Mouse (Mus musculus): ENCODE results near the gene 4930503B20Rik.

The 4930503B20Rik gene

GRCm38 (mm10) chr3:146599198-146599900, 51.8 kb downstream of the 4930503B20Rik start:
- DNase-seq (ENCODE audit: low spot score in 2 of 2), result no peak

- no peak for DNase-seq (ENCODE audit: low spot score in 2 of 2)
These were observed 52.7 kb downstream of the 4930503B20Rik start for GRCm38 (mm10) chr3:146598411-146598810.

GRCm38 (mm10) chr3:146596864-146597263, 54.3 kb downstream of the 4930503B20Rik start:
- no peak for DNase-seq (ENCODE audit: low spot score in 2 of 2)

- DNase-seq (ENCODE audit: low spot score in 2 of 2), result no peak
These were observed 54.7 kb downstream of the 4930503B20Rik start for GRCm38 (mm10) chr3:146596387-146596786.

GRCm38 (mm10) chr3:146595440-146595839, 55.7 kb downstream of the 4930503B20Rik start:
- no peak for DNase-seq (ENCODE audit: low spot score in 2 of 2)

Measured in spleen, postnatal 14 days (tissue).